Mouse (Mus musculus) embryonic facial prominence, embryonic 13.5 days (tissue): Measurements from ENCODE around the gene Iqcd. TPM values are rescaled to one million over a fixed set of nuclear protein-coding genes. Genes with fewer than 3 reads are reported as not detected.

Experiments
- ATAC-seq: fragments of 200-750 bp; cut with Nextera tagmentation; 2 replicates; pipeline ENCODE4 v1.8.0; 2017; ENCODE audit warnings: low read depth; ENCODE audit not compliant: insufficient number of reproducible peaks, insufficient read depth, low FRiP score, low TSS enrichment
- H3K27ac ChIP-seq: fragments of 300-500 bp; sonication (generic); 2 replicates; pipeline ENCODE4 v1.5.1; 2015; ENCODE audit warnings: moderate library complexity, mild to moderate bottlenecking, inconsistent platforms
- H3K27me3 ChIP-seq: fragments of 300-500 bp; sonication (generic); 2 replicates; pipeline ENCODE4 v1.6.1; 2015; ENCODE audit warnings: mild to moderate bottlenecking, inconsistent platforms
- H3K36me3 ChIP-seq: fragments of 300-500 bp; sonication (generic); 2 replicates; pipeline ENCODE4 v1.6.1; 2015; ENCODE audit warnings: mild to moderate bottlenecking, inconsistent platforms
- H3K4me1 ChIP-seq: fragments of 300-500 bp; sonication (generic); 2 replicates; pipeline ENCODE4 v1.6.1; 2015; ENCODE audit warnings: inconsistent platforms
- H3K4me2 ChIP-seq: fragments of 300-500 bp; sonication (generic); 2 replicates; pipeline ENCODE4 v1.6.1; 2015; ENCODE audit warnings: moderate library complexity, mild to moderate bottlenecking, inconsistent platforms
- H3K4me3 ChIP-seq: fragments of 300-500 bp; sonication (generic); 2 replicates; pipeline ENCODE4 v1.5.1; 2015; ENCODE audit warnings: mild to moderate bottlenecking, inconsistent platforms
- H3K9ac ChIP-seq: fragments of 300-500 bp; sonication (generic); 2 replicates; pipeline ENCODE4 v1.6.1; 2015; ENCODE audit warnings: mild to moderate bottlenecking, inconsistent platforms
- H3K9me3 ChIP-seq: fragments of 300-500 bp; sonication (generic); 2 replicates; pipeline ENCODE4 v1.6.1; 2016; ENCODE audit warnings: inconsistent platforms
- WGBS: fragments of 180-500 bp; shearing (Covaris S2); methylation state at CpG from one replicate; pipeline ENCODE4 v1.1.7; 2015; ENCODE audit warnings: mixed read lengths; 5-methylcytosine and 5-hydroxymethylcytosine counted together
- polyA plus RNA-seq: library from polyadenylated mRNA; unstranded; fragments of >200 nt; fragmentation: Nextera tagmentation; extraction: Ambion mirVana; gene quantifications from 2 replicates; pipeline ENCODE4 v1.2.1, GENCODE M21; 2015

The Iqcd gene
- polyA plus RNA-seq, 1 experiment from 2014 or later, result 0.60 TPM

DNA sequence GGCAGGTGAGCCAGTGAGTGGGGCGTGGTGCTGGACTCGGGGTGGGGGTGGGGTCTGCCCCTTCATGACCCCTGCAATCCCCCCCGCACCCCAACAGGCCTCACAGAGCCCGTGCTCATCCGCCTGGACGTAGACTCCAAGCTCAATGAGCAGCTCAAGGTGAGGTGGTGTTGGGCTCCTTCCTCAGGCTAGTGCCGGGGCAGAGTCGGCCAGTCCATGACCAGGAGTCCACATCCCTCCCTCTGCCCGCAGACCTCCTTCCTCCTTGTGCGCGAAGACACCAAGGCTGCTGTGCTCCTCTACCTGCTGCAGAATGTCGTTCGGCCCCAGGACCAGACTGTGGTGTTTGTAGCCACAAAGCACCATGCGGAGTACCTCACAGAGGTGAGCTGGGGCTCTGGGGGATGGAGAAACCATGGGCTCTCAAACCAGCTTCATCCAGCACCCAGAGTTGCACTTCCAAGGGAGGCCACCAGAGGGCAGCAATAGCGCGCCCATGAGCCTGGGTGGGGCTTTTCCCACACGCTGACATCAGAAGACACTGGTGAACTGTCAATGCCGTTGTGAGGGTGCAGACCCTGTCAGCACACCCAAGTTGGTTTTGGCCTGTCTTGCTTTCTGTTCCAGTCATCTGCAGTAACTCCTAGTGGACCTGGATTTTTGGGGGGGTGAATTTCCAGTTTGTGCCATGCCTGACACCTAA, 31.7 kb downstream of the Iqcd start:
- H3K36me3 ChIP-seq, result peaks cover 94% of the 10 kb centered on the region
- no peak overlapping the region for H3K4me2 ChIP-seq
- WGBS, result 69% methylated on average over 18 of the region's 18 CpGs

DNA sequence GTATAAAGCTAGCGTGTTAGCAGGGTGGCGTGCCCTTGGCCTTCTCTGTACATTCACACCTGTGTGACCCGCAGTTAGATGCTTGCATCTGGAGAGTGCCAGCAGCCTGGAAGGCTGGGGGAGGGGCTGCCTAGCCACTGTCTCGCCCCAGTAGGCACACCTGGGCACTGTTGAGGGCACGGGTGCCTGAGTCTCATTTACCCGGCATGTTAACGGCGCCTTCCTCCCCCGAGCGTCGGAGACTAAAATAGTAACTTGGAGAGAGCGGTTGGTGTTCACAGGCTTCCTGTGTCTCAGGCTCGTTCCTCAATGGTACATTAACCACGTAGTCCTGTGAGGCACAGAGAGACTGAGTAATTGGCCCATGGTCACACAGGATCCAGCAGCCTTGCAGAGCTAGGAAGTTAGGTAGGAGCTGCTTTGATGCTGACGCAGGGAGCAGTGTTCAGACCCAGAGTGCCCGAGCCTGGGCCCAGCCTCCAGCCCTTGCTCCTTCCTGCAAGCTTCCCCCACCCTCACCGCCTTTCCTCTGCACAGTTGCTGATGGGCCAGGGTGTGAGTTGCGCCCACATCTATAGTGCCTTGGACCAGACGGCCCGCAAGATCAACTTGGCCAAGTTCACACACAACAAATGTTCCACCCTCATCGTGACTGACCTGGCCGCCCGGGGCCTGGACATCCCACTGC, 32.4 kb downstream of the Iqcd start:
- Histone ChIP-seq H3K27me3 (no peaks in the 10 kb centered on the region), H3K4me3 (no peak overlapping the region), H3K9ac (no peak overlapping the region), H3K9me3 (no peaks in the 10 kb centered on the region), H3K27ac (0 out of 2 replicates have a peak overlapping the region, but pooled peaks have one; percentile 4), H3K4me1 (peaks cover 13% of the 10 kb centered on the region), H3K4me2 (no peak overlapping the region), H3K36me3 (peaks cover 94% of the 10 kb centered on the region)
- 94% methylated on average over 23 of the region's 23 CpGs for WGBS
- ATAC-seq, result no peak

More for the DNA sequence above, 31.7 kb downstream of the Iqcd start:
- H3K4me3 ChIP-seq, result no peak overlapping the region
- no peak overlapping the region for H3K27ac ChIP-seq
- H3K9ac ChIP-seq, result no peak overlapping the region
- no peaks in the 10 kb centered on the region for H3K27me3 ChIP-seq
- H3K4me1 ChIP-seq, result peaks cover 13% of the 10 kb centered on the region
- ATAC-seq, result no peak
- H3K9me3 ChIP-seq, result no peaks in the 10 kb centered on the region

DNA sequence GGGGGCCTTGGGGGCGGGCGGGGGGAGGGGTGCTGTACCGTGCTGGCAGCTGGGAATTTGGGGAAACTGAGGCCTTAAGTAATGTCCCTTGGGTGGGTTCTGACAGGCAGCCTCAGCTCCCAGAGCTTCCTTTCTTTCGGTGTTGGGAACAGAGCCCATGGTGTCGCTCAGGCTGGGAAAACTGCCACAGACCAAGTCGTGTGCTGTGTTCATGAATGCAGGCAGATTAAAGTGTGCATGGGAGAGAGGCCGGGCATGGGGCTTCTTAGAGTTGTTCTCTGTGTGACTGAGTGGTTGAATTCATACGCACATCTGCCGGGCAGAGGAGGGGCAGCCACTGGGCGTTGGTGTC, 33.0 kb downstream of the Iqcd start:
- Histone ChIP-seq H3K9me3 (no peaks in the 10 kb centered on the region), H3K36me3 (peaks cover 96% of the 10 kb centered on the region), H3K4me3 (no peak overlapping the region), H3K4me2 (no peak overlapping the region), H3K4me1 (peaks cover 13% of the 10 kb centered on the region), H3K9ac (no peak overlapping the region), H3K27ac (peak overlapping the region; percentile 4; the same call in 1 of the 2 replicates), H3K27me3 (no peaks in the 10 kb centered on the region)
- 84% methylated on average over 10 of the region's 10 CpGs for WGBS
- no peak for ATAC-seq

DNA sequence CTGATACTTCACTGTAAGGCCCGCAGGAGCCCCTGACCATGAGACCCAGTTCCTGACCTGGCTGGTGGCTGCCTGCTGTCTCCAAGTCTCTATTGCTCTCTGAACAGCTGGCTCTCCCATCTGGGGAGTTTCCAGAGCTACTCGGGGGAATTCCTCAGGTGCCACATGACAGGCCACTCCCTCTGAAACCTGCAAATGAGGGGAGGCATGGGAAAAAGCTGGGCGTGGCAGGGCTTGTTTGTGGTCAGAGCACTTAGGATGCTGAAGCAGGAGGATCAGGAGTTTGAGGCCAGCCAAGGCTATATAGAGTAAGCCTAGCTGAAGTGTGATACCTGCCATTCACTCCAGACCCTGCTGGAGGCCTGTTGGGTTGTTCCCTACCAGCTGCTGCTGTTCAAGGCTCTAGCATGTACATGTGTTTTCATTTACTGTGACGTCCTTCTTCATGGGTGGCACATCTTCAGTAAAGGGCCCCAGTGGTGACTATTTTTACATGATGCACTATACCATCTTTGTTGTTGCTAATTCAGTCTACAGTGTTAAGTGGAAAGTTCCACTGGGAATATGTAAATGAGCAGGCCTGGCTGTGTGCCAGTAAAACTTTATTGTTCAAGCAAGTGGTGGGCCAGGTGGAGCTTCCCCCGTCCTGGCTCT, 33.5 kb downstream of the Iqcd start:
- Histone ChIP-seq H3K27me3 (no peaks in the 10 kb centered on the region), H3K4me2 (no peak overlapping the region), H3K36me3 (peaks cover 96% of the 10 kb centered on the region), H3K9me3 (no peaks in the 10 kb centered on the region), H3K9ac (no peak overlapping the region), H3K27ac (peak overlapping the region; percentile 4; the same call in 1 of the 2 replicates), H3K4me3 (no peak overlapping the region), H3K4me1 (peaks cover 13% of the 10 kb centered on the region)
- no peak for ATAC-seq
- 59% methylated on average over 5 of the region's 5 CpGs for WGBS

DNA sequence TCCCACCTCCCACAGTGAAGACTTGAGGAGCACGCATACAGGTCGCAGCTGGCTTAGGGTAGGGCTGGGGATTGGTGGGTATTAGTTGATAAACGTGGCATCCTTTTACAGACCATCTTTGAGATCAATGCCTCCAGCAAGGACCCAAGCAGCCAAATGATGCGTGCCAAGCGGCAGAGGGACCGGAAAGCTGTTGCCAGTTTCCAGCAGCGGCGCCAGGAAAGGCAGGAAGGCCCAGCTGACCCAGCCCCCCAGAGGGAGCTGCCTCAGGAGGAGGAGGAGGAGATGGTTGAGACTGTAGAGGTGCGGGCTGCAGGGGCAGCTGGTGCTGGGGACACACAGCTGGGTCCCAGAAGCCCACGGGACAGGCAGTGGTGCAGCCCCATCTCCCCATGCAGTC, 35.6 kb downstream of the Iqcd start:
- Histone ChIP-seq H3K36me3 (peaks cover 89% of the 10 kb centered on the region), H3K27ac (no peak overlapping the region), H3K4me2 (no peak overlapping the region), H3K4me3 (no peak overlapping the region), H3K9me3 (no peaks in the 10 kb centered on the region), H3K4me1 (peaks cover 18% of the 10 kb centered on the region), H3K27me3 (peaks cover 5% of the 10 kb centered on the region; the same call in 1 of the 2 replicates), H3K9ac (no peak overlapping the region)
- WGBS, result 94% methylated on average over 10 of the region's 10 CpGs
- no peak for ATAC-seq

DNA sequence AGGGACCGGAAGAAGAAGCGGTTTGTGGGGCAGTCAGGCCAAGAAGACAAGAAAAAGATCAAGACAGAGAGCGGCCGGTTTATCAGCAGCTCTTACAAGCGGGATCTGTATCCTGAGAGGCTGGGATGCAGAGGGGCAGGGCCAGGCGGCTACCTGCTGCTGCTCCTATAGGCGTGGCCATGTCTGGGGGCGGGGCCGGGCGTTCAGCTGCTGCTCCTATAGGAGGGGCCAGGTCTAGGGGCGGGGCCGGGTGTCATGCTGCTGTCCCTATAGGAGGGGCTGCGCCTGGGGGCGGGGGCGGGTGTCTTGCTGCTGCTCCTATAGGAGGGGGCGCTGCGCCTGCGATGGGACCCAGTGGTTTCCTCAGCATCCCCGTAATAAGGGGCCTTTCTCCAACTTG, 37.6 kb downstream of the Iqcd start:
- Histone ChIP-seq H3K4me2 (no peak overlapping the region), H3K27me3 (peaks cover 24% of the 10 kb centered on the region), H3K4me1 (peaks cover 18% of the 10 kb centered on the region), H3K36me3 (peaks cover 69% of the 10 kb centered on the region), H3K27ac (no peak overlapping the region), H3K4me3 (no peak overlapping the region), H3K9me3 (no peaks in the 10 kb centered on the region), H3K9ac (no peak overlapping the region)
- WGBS, result 26% methylated on average over 19 of the region's 19 CpGs
- no peak; the same call in 1 of the 2 replicates for ATAC-seq

DNA sequence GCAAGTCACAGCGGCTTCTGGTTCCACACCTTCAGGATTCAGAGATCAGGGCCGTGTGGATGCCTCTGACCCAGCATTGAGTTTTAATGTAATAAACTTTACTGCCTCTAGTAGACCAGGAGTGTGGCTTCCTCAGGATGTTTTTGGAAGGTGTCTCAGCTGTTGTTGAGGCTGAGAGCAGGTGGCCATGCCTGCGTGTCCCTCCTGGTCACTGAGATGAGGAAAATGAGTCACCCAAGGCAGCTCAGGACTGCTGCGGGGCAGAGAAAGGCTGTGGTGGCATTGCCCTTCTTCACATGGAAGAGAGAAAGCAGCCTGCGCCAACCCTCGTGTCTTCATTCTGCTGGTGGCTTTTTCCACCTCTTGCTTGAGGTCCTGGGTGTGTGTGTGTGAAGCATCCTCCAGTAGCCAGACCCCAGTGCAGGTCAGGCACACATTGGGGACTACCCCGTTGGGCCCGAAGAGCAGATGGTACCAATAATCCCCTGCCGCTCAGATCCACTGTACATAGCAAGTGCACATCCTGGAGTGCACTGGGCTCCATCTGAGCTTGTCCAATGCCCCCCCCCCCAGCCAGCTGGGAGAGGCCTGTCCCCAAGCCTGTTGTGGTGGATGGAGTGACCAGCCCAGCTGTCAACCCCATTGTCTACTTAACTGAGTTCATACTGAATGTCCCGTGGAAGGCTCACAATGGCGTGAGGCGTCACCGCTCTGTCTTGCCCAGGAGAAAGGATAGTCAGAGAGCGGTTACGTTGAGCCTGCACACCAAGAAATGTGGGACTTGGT, 38.9 kb downstream of the Iqcd start:
- no peak overlapping the region for H3K9ac ChIP-seq
- peaks cover 30% of the 10 kb centered on the region for H3K27me3 ChIP-seq
- peaks cover 4% of the 10 kb centered on the region for H3K9me3 ChIP-seq
- H3K27ac ChIP-seq, result no peak overlapping the region
- H3K4me1 ChIP-seq, result peaks cover 6% of the 10 kb centered on the region; the same call in 1 of the 2 replicates
- peaks cover 58% of the 10 kb centered on the region for H3K36me3 ChIP-seq
- ATAC-seq, result no peak
- H3K4me3 ChIP-seq, result no peak overlapping the region
- WGBS, result 86% methylated on average over 15 of the region's 15 CpGs
- H3K4me2 ChIP-seq, result no peak overlapping the region

DNA sequence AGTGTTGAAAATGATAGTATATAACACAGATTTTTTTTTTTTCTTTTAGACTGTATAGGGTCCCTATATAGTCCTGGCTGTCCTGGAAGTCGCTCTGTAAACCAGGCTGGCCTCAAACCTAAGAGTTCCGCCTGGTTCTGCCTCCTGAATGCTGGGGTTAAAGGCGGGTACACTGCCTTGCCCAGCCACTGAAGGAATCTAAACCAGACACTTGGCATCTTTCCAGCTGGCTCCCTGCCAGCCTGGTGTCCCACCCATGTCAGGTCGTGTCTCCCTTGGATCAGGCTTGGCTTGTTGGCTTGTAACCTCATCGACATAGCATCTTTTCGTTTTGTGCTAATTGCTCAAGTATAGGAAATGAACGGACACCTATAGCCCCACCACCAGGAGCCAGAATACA, 39.8 kb downstream of the Iqcd start:
- H3K9ac ChIP-seq, result no peak overlapping the region
- ATAC-seq, result no peak
- no peak overlapping the region for H3K4me3 ChIP-seq
- H3K4me1 ChIP-seq, result peaks cover 6% of the 10 kb centered on the region; the same call in 1 of the 2 replicates
- peaks cover 34% of the 10 kb centered on the region for H3K27me3 ChIP-seq
- WGBS, result 55% methylated on average over 7 of the region's 7 CpGs
- peaks cover 50% of the 10 kb centered on the region for H3K36me3 ChIP-seq
- H3K9me3 ChIP-seq, result peaks cover 4% of the 10 kb centered on the region
- H3K4me2 ChIP-seq, result no peak overlapping the region
- H3K27ac ChIP-seq, result no peak overlapping the region

DNA sequence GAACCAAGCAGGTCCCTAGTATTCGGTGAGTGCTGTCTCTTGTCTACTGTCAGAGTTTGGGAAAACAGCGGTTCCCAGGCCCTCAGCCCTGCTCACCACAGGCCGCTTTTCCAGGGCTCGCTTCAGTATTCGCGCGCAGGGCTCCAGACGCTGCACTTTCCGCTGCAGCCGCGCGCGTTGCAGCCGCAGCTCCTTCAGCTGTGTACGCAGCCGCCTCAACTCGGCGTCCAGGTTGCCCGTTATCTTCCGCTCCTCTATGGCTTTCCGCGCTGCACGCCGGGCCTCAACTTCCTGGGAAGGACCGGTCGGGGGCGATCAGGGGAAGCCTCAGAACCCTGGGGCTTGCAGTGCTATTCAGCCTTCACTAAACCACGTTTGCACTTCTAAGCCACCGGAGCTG, 42.3 kb downstream of the Iqcd start:
- Histone ChIP-seq H3K4me1 (peaks cover 6% of the 10 kb centered on the region; the same call in 1 of the 2 replicates), H3K27me3 (peaks cover 37% of the 10 kb centered on the region), H3K9ac (peak overlapping the region; percentile 58; the same call in 1 of the 2 replicates), H3K9me3 (peaks cover 4% of the 10 kb centered on the region), H3K4me2 (peak overlapping the region; percentile 54), H3K27ac (no peak overlapping the region), H3K36me3 (peaks cover 25% of the 10 kb centered on the region), H3K4me3 (peak overlapping the region; percentile 28)
- ATAC-seq, result no peak
- WGBS, result 5% methylated on average over 29 of the region's 29 CpGs

DNA sequence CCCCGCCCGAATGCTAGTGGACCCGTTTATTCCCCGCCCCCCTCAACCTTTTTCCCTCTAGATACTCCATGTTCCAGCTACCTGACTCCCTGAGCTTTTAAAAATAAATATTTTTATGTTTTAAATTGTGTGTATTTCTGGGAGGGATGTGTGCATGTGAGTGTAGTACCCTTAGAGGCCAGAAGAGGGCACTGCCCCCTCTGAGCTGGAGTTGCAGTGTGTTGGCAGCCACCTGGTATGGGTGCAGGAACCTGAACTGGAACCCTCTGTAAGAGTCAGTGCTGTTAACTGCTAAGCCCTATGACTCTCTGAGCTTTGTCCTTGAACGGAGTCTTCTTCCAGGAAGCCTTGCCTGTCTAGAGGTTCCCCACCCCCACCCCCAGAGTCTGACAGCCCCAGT, 43.1 kb downstream of the Iqcd start:
- Histone ChIP-seq H3K9ac (no peak overlapping the region), H3K27ac (no peak overlapping the region), H3K4me1 (peaks cover 6% of the 10 kb centered on the region; the same call in 1 of the 2 replicates), H3K4me2 (no peak overlapping the region), H3K4me3 (no peak overlapping the region), H3K9me3 (peaks cover 4% of the 10 kb centered on the region), H3K27me3 (peaks cover 37% of the 10 kb centered on the region), H3K36me3 (peaks cover 17% of the 10 kb centered on the region)
- ATAC-seq, result no peak
- 90% methylated on average over 5 of the region's 5 CpGs for WGBS

DNA sequence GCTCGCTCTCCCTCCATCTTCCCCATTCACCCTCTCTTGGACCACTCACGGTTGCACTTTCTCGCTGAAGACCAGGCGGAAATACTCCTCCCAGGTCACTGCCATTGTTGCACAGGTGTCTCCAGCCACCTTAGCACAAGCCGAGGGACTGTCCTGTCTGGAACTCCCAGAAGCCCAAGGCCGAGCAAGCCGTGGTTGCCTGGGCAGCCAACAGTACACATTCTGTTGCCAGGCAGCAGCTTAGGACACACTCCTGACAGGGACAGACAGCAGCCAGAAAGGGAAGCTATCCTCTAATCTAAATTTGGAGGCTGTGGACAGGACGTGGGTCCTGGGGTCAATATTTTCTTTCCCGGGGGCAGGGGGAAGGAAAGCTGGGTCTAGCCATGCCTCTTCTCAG, 45.3 kb downstream of the Iqcd start, which contains the start of gene Cfap73:
TSS of gene Cfap73 (minus strand) at position 105 of the 400 bp plus-strand sequence.
- no peak for ATAC-seq
- no peak within 1 kb of the TSS for H3K27ac ChIP-seq
- H3K4me2 ChIP-seq, result no peak within 1 kb of the TSS
- H3K9me3 ChIP-seq, result peaks cover 4% of the 10 kb centered on the region
- no peaks in the 10 kb centered on the region for H3K4me1 ChIP-seq
- no peak within 1 kb of the TSS for H3K9ac ChIP-seq
- H3K27me3 ChIP-seq, result peaks cover 35% of the 10 kb centered on the region
- WGBS, result 59% methylated on average over 9 of the region's 9 CpGs
- H3K4me3 ChIP-seq, result no peak within 1 kb of the TSS
- H3K36me3 ChIP-seq, result 0 out of 2 replicates have a peak, but pooled peaks cover 1% of the 10 kb centered on the region
